Mouse (Mus musculus) ES-E14 (cell line): ENCODE results near the gene Exosc5. TPM values are rescaled to one million over a fixed set of nuclear protein-coding genes. Genes with fewer than 3 reads are reported as not detected.

Experiments
- DNase-seq: peaks from one replicate; pipeline ENCODE4 v3.0.0-alpha.2; 2013; ENCODE audit warnings: low read depth, low spot score
- H3K27ac ChIP-seq: 2 replicates; pipeline ENCODE4 v1.5.1; 2012; ENCODE audit warnings: low read depth, mild to moderate bottlenecking, low read length, moderate library complexity, mixed read lengths; ENCODE audit not compliant: poor library complexity, insufficient read depth, severe bottlenecking
- H3K36me3 ChIP-seq: 2 replicates; pipeline ENCODE4 v1.6.1; 2012; ENCODE audit warnings: mild to moderate bottlenecking, low read length, moderate library complexity, mixed read lengths; ENCODE audit not compliant: control insufficient read depth, poor library complexity, insufficient read depth, severe bottlenecking
- H3K4me1 ChIP-seq, 2 experiments: fragments of 150-350 bp in 1 of 2; sonication (generic) in 1 of 2; 2 replicates each; pipeline ENCODE4 v1.6.1; 2012; ENCODE audit warnings: low read length in 2 of 2, mild to moderate bottlenecking in 1 of 2, mixed read lengths in 1 of 2; ENCODE audit not compliant: control insufficient read depth in 2 of 2, insufficient read depth in 2 of 2, poor library complexity in 1 of 2
- H3K4me3 ChIP-seq, 2 experiments: fragments of 150-350 bp in 1 of 2; sonication (generic) in 1 of 2; 2 replicates each; pipeline ENCODE4 v1.5.1; 2012; ENCODE audit warnings: low read length in 2 of 2, low read depth in 1 of 2, mild to moderate bottlenecking in 1 of 2, mixed read lengths in 1 of 2; ENCODE audit not compliant: insufficient read depth in 1 of 2, poor library complexity in 1 of 2, severe bottlenecking in 1 of 2
- H3K9ac ChIP-seq: 2 replicates; pipeline ENCODE4 v1.6.1; 2012; ENCODE audit warnings: low read depth, mild to moderate bottlenecking, low read length, mixed read lengths; ENCODE audit not compliant: poor library complexity, insufficient read depth, severe bottlenecking
- H3K9me3 ChIP-seq: fragments of 150-350 bp; sonication (generic); 2 replicates; pipeline ENCODE4 v1.6.1; 2012; ENCODE audit warnings: low read depth, mild to moderate bottlenecking, low read length; ENCODE audit not compliant: control insufficient read depth, insufficient read depth
- CHD2 ChIP-seq: IDR thresholded peaks from 2 replicates; pipeline ENCODE4 v1.6.1; 2014; ENCODE audit warnings: mild to moderate bottlenecking, low read depth, low read length, inconsistent platforms
- HCFC1 ChIP-seq: IDR thresholded peaks from 2 replicates; pipeline ENCODE4 v1.6.1; 2012; ENCODE audit warnings: low read length, inconsistent platforms, borderline replicate concordance; ENCODE audit not compliant: insufficient read depth
- MAFK ChIP-seq: IDR thresholded peaks from 2 replicates; pipeline ENCODE4 v1.6.1; 2014; ENCODE audit warnings: mild to moderate bottlenecking, low read depth, low read length, inconsistent platforms; ENCODE audit not compliant: insufficient read depth
- ZC3H11A ChIP-seq: IDR thresholded peaks from 2 replicates; pipeline ENCODE4 v1.6.1; 2012; ENCODE audit warnings: low read depth, mild to moderate bottlenecking, inconsistent platforms, low read length, borderline replicate concordance
- ZNF384 ChIP-seq: IDR thresholded peaks from 2 replicates; pipeline ENCODE4 v1.6.1; 2012; ENCODE audit warnings: low read depth, low read length, inconsistent platforms
- in situ Hi-C, 2 experiments: fragments of 600-800 bp; cut with MboI; formaldehyde crosslinking; loops; one replicate each; pipeline ENCODE4 v1.15.1; 2025; ENCODE audit warnings: low sequenced_read_pairs in 2 of 2, inconsistent platforms in 1 of 2; ENCODE audit not compliant: unreplicated experiment in 2 of 2
- total RNA-seq: library from RNA; depleted of rRNA; stranded (reverse); fragments of 300-350 nt; gene quantifications from 2 replicates; pipeline ENCODE4 v1.2.3, GENCODE M21; 2012

The Exosc5 gene
- total RNA-seq, 1 experiment: 170 TPM

GRCm38 (mm10) chr7:25625594-25626250 lies 33.2 kb upstream of the Exosc5 start:
- in situ Hi-C loops: no loop called here
- peaks cover 35% of the 10 kb centered on the region for H3K36me3 ChIP-seq
- no peak overlapping the region for H3K9ac ChIP-seq
- no peaks in the 10 kb centered on the region for H3K9me3 ChIP-seq
- DNase-seq: no peak
- H3K27ac ChIP-seq: no peak overlapping the region
- no peak overlapping the region for H3K4me3 ChIP-seq
- H3K4me1 ChIP-seq: peaks cover 0 to 16% of the 10 kb centered on the region in 2 experiments; a peak in 3 of 4 replicates
- TF ChIP-seq ZNF384: no peak
- 0 out of 2 replicates have a peak, but pooled peaks have one; percentile 29 for TF ChIP-seq HCFC1
- TF ChIP-seq CHD2: no peak
- TF ChIP-seq ZC3H11A: no peak
- TF ChIP-seq MAFK: no peak

GRCm38 (mm10) chr7:25626509-25627430 lies 32.2 kb upstream of the Exosc5 start, which contains the start of gene B3gnt8:
B3gnt8 (plus strand) TSS chr7:25626654.
- no peak for TF ChIP-seq HCFC1
- no peak for TF ChIP-seq CHD2
- no peak for TF ChIP-seq ZNF384
- TF ChIP-seq ZC3H11A: no peak
- no peak for TF ChIP-seq MAFK
- H3K4me3 ChIP-seq: peak within 1 kb of the TSS; percentile 51 to 56
- peaks cover 32% of the 10 kb centered on the region for H3K36me3 ChIP-seq

GRCm38 (mm10) chr7:25627431-25628322 lies 31.3 kb upstream of the Exosc5 start:
- H3K36me3 ChIP-seq: peaks cover 33% of the 10 kb centered on the region
- in situ Hi-C loops: no loop called here
- peaks cover 0 to 16% of the 10 kb centered on the region in 2 experiments; a peak in 3 of 4 replicates for H3K4me1 ChIP-seq
- TF ChIP-seq ZNF384: no peak
- no peak for TF ChIP-seq MAFK
- no peak for TF ChIP-seq HCFC1
- TF ChIP-seq CHD2: no peak
- TF ChIP-seq ZC3H11A: no peak
- peak; percentile 62 for DNase-seq
- peak overlapping the region; percentile 51 to 56 for H3K4me3 ChIP-seq
- H3K27ac ChIP-seq: no peak overlapping the region
- peak overlapping the region; percentile 60; the same call in 1 of the 2 replicates for H3K9ac ChIP-seq
- no peaks in the 10 kb centered on the region for H3K9me3 ChIP-seq

More at GRCm38 (mm10) chr7:25626509-25627430, 32.2 kb upstream of the Exosc5 start, which contains the start of gene B3gnt8:
- Histone ChIP-seq H3K27ac (no peak within 1 kb of the TSS), H3K4me1 (peaks cover 0 to 16% of the 10 kb centered on the region in 2 experiments; a peak in 3 of 4 replicates), H3K9ac (peak within 1 kb of the TSS; percentile 31; the same call in 1 of the 2 replicates), H3K9me3 (no peaks in the 10 kb centered on the region)
- in situ Hi-C loops: no loop called here
- no peak for DNase-seq

GRCm38 (mm10) chr7:25628323-25628620 lies 30.7 kb upstream of the Exosc5 start:
- Histone ChIP-seq H3K36me3 (peaks cover 37% of the 10 kb centered on the region), H3K4me3 (peak overlapping the region in 1 of 2 experiments; percentile 18; a peak in 1 of 4 replicates), H3K27ac (no peak overlapping the region)

More at GRCm38 (mm10) chr7:25628323-25628620, 30.7 kb upstream of the Exosc5 start:
- in situ Hi-C loops: no loop called here
- Histone ChIP-seq H3K9me3 (no peaks in the 10 kb centered on the region), H3K4me1 (peaks cover 0 to 16% of the 10 kb centered on the region in 2 experiments; a peak in 3 of 4 replicates), H3K9ac (no peak overlapping the region)
- TF ChIP-seq ZC3H11A (no peak), CHD2 (no peak), HCFC1 (no peak), MAFK (no peak), ZNF384 (no peak)
- no peak for DNase-seq
